Comparison of ENCODE assay signal across 18 mouse cellular contexts in the genomic region with DNA sequence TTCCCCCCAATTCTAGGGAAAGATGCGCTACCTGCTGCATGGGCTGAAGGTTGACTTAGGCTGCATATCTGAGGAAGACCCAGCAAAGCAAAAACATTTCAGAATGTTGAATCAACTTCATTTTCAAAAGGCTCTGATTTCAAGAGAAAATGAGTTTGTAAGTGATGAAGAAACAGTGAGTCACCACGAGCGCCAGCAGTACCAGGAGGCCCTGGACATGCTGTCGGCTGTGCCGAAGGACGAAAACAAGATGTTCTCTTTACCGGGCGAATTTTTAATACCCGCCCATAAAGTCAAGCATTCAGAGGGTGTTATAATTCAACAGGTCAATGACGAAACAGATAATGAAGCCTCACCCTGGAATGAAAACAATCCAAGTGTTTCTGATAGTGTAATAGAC. TPM values are rescaled to one million over a fixed set of nuclear protein-coding genes. Genes with fewer than 3 reads are reported as not detected.
A peak's percentile ranks its signal among the peaks of the same experiment; 100 is the strongest.
DNase-seq lines count a peak whose midpoint lies in the region; ATAC-seq and TF ChIP-seq lines count a peak whose summit lies in the region.
"Had no signal": no experiment of that assay in that cellular context is flagged by ENCODE, and none has a peak within 500 bp of the region (broad histone marks: within the 10 kb centered on the region; RNA-seq: fewer than 3 reads in every experiment).

No protein-coding gene starts in this region.

- H3K4me1 ChIP-seq in heart, embryonic 14.5 days (ENCODE audit: control insufficient read depth in 2 of 2, insufficient read depth in 2 of 2, low read length in 2 of 2), result peaks cover 15 to 24% of the 10 kb centered on the region in 2 experiments
- H3K4me1 ChIP-seq in small intestine, adult 2 months (ENCODE audit: control insufficient read depth, insufficient read depth, insufficient read length, low read length), result peaks cover 10% of the 10 kb centered on the region; the same call in 1 of the 2 replicates
- H3K4me1 ChIP-seq: embryonic facial prominence, embryonic 12.5 days; forebrain, embryonic 13.5 days; hindbrain, embryonic 12.5 days; neural tube, embryonic 12.5 days had no signal

- H3K36me3 ChIP-seq in heart, embryonic 14.5 days (ENCODE audit: control insufficient read depth, insufficient read depth, low read length), result 0 out of 2 replicates have a peak, but pooled peaks cover 6% of the 10 kb centered on the region
- no peaks in the 10 kb centered on the region for H3K36me3 ChIP-seq in small intestine, adult 2 months (ENCODE audit: control insufficient read depth, insufficient read depth, low read length)

- no peak for ATAC-seq in heart, embryonic 14.5 days (ENCODE audit: insufficient number of reproducible peaks, insufficient read depth, low FRiP score, low read depth)

- WGBS in heart, embryonic 14.5 days, result 58% methylated on average over 10 of the region's 10 CpGs
- WGBS in small intestine, adult 2 months, result 48% methylated on average over 10 of the region's 10 CpGs

- intact Hi-C loops in heart, postnatal 14 days (cut with DNase I), result no loop called here

- no peak overlapping the region for H3K4me3 ChIP-seq in heart, embryonic 14.5 days (ENCODE audit: control insufficient read depth in 1 of 2, insufficient read depth in 1 of 2, low read depth in 1 of 2, low read length in 2 of 2)
- no peak overlapping the region for H3K4me3 ChIP-seq in small intestine, adult 2 months (ENCODE audit: low read depth, low read length)
- H3K4me3 ChIP-seq: embryonic facial prominence, embryonic 12.5 days; erythroblast, embryonic 14.5 days; forebrain, embryonic 13.5 days; hindbrain, embryonic 12.5 days; left cerebral cortex, adult 2 months; neural tube, embryonic 12.5 days had no signal

- no peak for TF ChIP-seq CTCF in small intestine, adult 2 months (IDR thresholded peaks at IDR 0.05; ENCODE audit: extremely low read depth, insufficient read length, insufficient replicate concordance, low read depth, low read length)

- TF ChIP-seq POLR2A in small intestine, adult 2 months (IDR thresholded peaks at IDR 0.05; ENCODE audit: low read depth, low read length), result no peak

- DNase-seq in cerebellum, adult 9-10 months, result peak; percentile 27
- DNase-seq in cerebellum, postnatal 36 days, result no peak
- no peak for DNase-seq in heart, postnatal 14 days
- peak; percentile 34 for DNase-seq in adrenal gland, adult 8-10 months
- DNase-seq in embryo, embryonic 9.5 days (ENCODE audit: extremely low spot score), result no peak
- DNase-seq: gastrocnemius, postnatal 36 days; liver; thymus, postnatal 36 days had no signal

- H3K27ac ChIP-seq in heart, embryonic 14.5 days (replicated peaks in 1 of 2; ENCODE audit: control insufficient read depth in 1 of 2, insufficient read depth in 1 of 2, low read depth in 2 of 2, low read length in 2 of 2), result peak overlapping the region; percentile 30 to 66
- peak overlapping the region; percentile 40; the same call in 1 of the 2 replicates for H3K27ac ChIP-seq in small intestine, adult 2 months (ENCODE audit: insufficient read depth, low read depth, low read length)
- H3K27ac ChIP-seq: embryonic facial prominence, embryonic 12.5 days; hindbrain, embryonic 12.5 days; neural tube, embryonic 12.5 days had no signal

- 0 out of 2 replicates have a peak overlapping the region, but pooled peaks have one; percentile 50 for H3K4me2 ChIP-seq in heart, embryonic 14.5 days (ENCODE audit: low read length)
- H3K4me2 ChIP-seq: embryonic facial prominence, embryonic 12.5 days; forebrain, embryonic 13.5 days; hindbrain, embryonic 12.5 days; midbrain, embryonic 11.5 days; neural tube, embryonic 12.5 days had no signal

- no peaks in the 10 kb centered on the region for H3K27me3 ChIP-seq in heart, embryonic 14.5 days (ENCODE audit: control insufficient read depth, insufficient read depth, low read length)
- no peaks in the 10 kb centered on the region for H3K27me3 ChIP-seq in small intestine, adult 2 months (ENCODE audit: control insufficient read depth, insufficient read depth, low read length)
- H3K27me3 ChIP-seq: CH12.LX; embryonic facial prominence, embryonic 12.5 days; forebrain, embryonic 13.5 days; hindbrain, embryonic 12.5 days; neural tube, embryonic 12.5 days had no signal

- no peaks in the 10 kb centered on the region for H3K9me3 ChIP-seq in heart, embryonic 14.5 days (ENCODE audit: control insufficient read depth, low read length)
- H3K9me3 ChIP-seq: embryonic facial prominence, embryonic 12.5 days; forebrain, embryonic 13.5 days; hindbrain, embryonic 12.5 days; neural tube, embryonic 12.5 days had no signal

- no peak overlapping the region; the same call in 1 of the 2 replicates for H3K9ac ChIP-seq in heart, embryonic 14.5 days (ENCODE audit: low read length)
- H3K9ac ChIP-seq: embryonic facial prominence, embryonic 12.5 days; forebrain, embryonic 13.5 days; hindbrain, embryonic 12.5 days; neural tube, embryonic 12.5 days had no signal

RNA-seq across cellular contexts. Expression of a gene that starts 41.1 kb away (rescaled TPM):
- polyA plus RNA-seq in heart, embryonic 14.5 days (2014; fragmentation: Nextera tagmentation; extraction: Ambion mirVana), result 12.9 and 13.7 TPM in 2 replicates
- total RNA-seq in heart, postnatal 14 days (2021), result 1 to 10 TPM; 5.9 TPM
- total RNA-seq in adrenal gland, adult 8-10 months (2022), result 10 to 100 TPM; 10.3 to 23.2 (median 14.0) TPM
- polyA plus RNA-seq in small intestine, adult 2 months (2012; rRNA removed), result 0.33 and 0.44 TPM in 2 replicates

Comparison
In these comparisons a context has a peak if more than half of its experiments do, and no peak if none do; other contexts are left out.
1. DNase-seq: peak in cerebellum, adult 9-10 months (single experiment) and adrenal gland, adult 8-10 months (single experiment); none in cerebellum, postnatal 36 days (0 of 2), heart, postnatal 14 days (0 of 2) and embryo, embryonic 9.5 days (single experiment).